Mouse (Mus musculus): ENCODE results near the gene Exoc8. TPM values are rescaled to one million over a fixed set of nuclear protein-coding genes. Genes with fewer than 3 reads are reported as not detected.

Gene Exoc8
- total RNA-seq, 2 experiments from 2014 or later = 7.9 to 12.8 TPM

DNA sequence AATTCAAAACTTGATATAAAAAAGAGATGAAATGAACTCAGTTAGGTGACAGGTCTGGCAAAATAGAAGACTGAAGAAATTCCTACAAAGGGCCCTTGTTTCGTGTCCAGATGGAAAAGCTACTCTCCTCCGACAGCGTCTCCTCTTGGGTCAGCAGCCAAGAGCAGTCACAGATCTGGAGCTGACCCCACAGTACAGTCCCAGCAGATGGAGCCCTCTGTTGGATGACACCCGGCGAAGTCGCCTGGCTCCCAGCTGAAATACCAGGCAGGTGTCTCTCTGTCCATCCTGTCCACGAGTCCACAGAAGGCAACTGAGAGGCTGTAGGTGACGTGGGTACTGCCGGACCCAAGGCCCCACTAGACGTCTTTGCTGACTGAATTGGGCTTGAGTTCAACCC is 12.8 kb upstream of the Exoc8 start:
- ATAC-seq (replicated peaks; ENCODE audit: poor library complexity) = no peak

DNA sequence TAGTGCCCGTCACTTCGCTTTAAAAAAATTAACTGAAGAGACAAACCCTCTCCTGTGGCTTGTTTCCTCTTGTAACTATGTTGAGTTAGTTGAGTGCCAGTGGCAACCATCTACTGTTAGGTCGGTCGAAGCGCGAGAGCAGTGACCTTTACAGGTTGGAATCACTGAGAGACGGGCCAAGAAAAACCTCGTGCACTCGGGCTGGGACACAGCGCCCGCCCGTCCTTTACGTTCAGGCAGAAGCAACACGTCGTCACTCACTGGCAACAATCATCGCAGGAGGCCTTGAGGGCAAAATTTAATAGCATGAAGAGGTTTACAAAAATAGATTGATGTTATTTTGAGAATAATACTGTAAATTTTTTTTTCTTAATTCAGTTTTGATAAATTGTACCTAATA is 12.4 kb upstream of the Exoc8 start:
- ATAC-seq (replicated peaks; ENCODE audit: poor library complexity) = no peak

DNA sequence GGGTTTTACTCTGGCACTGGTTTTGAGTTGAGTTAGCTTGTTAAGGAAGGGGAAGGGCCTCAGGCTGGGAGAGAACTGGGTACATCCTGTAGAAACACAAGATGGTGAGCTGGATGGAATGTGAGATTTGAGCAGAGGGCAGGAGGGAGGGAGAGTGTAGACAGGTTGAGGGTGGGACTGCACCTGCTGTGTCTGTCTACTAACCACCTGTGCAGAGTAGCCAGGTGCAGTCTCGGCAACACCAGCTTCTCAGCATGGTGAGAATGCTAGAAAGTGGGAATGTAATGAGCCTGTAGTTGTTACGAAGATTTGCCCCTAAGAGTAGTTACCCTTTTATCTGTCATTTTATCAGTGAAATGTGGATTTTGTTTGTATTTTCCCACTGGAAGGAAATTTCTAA is 8.0 kb upstream of the Exoc8 start:
- no peak for ATAC-seq (replicated peaks; ENCODE audit: poor library complexity)

DNA sequence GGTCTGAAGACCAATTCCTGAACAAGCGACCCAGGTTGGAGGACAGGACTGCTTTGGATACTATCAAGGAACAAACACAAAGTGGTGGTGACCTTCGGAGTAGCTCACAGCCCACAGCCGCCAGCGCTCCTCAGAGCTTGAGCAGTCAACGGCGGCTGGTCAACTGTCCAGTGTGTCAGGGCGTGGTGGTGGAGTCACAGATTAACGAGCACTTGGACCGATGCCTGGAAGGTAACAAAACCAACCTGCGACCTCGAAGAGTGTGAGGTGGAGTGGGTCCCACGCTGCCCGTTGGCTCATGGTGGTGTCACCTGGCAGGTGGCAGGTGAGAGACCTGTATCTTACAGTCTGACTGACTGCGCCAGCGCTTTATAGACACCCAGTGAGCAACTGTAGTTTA is 5.7 kb upstream of the Exoc8 start:
- ATAC-seq (replicated peaks; ENCODE audit: poor library complexity) = no peak

DNA sequence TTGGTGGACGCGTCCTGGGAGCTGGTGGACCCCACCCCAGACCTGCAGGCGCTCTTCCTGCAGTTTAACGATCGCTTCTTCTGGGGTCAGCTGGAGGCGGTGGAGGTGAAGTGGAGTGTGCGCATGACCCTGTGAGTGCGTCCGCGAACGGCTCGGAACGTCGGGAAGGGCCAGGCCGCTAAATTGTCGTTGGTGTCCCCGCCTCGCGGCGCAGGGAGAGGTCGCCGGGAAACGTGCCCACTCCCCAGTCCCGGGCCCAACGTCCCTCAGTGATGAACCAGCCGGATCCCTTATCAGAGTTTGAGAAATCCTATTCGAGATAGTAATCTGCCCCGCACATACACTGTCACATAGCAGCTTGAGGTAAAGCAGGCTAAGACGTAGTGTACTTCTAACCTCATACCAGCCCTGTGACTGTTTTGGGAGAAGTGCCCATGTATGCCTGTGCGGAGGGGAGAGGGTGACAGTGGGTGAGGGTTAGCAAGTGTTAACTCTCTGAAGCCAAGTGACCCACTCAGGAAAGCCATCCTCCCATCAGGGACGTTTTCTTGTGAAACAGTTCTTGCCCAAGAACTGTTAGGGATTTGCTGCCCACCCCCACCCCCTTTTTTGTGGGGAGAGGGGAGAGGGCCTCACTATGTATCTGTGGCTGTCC is 873 bp upstream of the Exoc8 start:
- ATAC-seq (replicated peaks; ENCODE audit: poor library complexity) = 0 out of 2 replicates have a peak, but pooled peaks have one; percentile 0

DNA sequence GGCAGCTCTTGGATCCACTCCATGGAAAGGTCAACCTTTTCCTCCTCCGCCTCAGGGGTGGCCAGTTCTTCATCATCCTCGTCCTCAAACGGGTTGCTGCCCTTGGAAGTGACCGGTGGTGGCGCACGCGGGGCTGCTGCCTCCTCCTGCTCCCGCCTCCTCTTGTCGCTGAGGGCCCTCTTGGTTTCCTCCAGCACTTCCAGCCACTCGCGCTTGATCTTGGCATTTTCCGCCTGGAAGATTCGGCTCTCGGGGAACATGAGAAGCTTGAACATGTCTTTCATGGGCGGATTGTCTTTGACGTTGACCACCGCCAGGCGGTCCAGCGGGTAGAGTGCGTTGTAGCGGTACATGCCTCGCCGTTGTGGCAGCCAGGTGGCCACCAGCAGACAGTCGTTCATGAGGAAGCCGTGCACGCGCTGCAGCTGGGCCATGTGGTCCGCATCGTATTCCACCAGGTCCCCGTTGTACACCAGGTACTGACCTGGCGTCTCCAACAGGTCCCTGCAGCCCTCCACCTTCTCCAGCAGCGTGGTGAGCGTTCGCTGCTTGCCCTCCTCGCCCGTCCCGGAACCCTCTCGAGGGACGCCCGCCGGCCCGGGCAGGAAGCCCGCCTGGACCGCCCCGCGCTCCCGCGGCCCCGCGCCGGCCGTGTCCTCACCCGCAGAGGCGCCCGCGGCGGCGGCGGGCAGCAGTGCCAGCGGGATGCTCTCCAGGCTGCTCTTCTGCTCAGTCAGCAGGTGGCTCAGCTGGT is 696 bp downstream of the Exoc8 start:
- peak; percentile 67 for ATAC-seq (replicated peaks; ENCODE audit: poor library complexity)

DNA sequence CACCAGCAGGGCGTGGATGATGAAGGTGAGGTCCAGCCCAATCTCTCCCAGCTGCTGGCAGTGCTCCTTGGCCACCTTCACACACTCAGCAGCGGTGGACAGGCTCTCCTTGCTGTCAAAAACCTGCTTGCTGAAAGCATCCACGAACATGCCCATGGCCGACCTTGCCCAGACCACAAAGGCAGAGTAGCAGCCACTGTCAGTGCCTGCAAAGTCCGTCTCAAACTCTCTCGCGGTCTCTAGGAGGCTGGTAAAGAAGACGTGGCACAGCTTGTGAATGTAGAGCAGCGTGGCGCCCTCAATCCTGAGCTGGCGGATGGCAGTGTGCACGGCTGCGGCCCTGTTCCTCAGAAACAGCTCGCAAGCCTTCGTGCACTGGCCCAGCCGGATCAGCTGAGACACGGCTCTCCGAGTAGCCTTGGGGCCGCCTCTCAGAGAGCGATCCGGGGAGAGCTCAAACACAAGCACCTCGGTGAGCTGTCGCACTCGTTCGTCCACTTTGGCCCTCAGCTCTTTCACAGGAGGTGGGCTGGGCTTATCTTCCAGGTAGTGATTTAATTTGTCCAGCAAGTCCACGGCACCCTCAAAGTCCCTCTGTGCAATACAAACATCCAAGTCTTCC is 1.4 kb downstream of the Exoc8 start:
- no peak for ATAC-seq (replicated peaks; ENCODE audit: poor library complexity)

DNA sequence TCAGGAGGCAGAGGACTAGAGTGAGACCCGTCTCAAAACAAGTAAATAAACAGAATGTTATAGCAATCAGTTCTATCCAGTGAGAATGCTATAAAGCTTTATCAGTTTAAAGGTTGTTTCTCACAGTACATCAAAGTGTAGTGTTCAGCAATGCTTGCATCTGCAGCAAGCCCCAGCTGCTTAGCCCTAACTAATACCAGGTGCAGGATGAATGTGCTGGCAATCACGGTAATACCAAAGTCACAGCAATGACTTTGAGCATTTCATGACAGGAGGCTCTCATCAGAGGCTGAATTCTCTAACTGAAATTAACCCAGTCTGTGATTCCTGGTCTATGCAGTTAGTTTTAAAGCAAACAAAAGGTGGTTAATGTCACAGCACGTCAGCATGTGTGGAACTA is 4.9 kb downstream of the Exoc8 start:
- no peak for ATAC-seq (replicated peaks; ENCODE audit: poor library complexity)

DNA sequence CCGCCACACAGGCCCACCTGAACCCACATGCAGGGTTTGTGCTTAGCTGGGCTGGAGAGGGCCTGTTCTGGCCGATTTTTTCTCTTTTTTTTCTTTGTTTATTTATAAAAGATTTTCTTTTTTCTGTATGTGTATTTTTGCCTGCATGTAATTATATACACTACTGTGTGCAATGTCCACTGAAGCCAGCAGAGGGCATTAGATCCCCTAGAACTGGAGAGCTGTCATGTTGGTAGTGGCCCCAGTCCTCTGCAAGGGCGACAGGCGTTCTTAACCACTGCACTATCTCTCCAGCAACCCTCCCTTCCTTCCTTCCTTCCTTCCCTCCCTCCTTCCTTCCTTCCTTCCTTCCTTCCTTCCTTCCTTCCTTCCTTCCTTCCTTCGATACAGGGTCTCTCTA is 9.1 kb downstream of the Exoc8 start:
- ATAC-seq (replicated peaks; ENCODE audit: poor library complexity) = no peak

DNA sequence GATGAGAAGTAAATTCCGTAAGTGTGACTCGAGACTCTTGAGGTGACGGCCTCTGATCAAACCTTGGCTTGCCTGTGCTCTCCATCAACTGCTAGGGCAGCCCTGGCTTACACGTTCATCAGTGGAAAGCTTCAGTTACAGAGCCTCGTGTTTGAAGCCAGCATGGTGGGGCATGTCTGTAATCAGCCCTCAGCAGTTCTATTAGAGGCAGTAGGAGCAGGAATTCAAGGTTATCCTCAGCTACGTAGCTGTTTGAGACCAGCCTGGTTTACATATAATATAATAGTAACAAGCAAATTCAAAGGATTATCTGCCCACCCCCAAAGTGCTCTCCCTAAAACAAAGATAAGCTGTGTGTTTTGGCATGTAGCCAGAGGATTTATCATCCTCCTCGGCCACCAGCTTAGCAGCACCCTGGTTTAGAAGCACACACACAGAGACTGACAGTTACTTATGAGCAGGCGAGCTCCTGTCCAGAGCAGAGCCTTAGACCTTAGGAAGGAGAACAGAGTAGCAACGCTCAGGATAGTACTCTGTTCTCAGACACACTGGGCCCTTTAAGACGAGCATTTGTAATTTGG is 18.5 kb downstream of the Exoc8 start:
- ATAC-seq (replicated peaks; ENCODE audit: poor library complexity) = peak; percentile 86

DNA sequence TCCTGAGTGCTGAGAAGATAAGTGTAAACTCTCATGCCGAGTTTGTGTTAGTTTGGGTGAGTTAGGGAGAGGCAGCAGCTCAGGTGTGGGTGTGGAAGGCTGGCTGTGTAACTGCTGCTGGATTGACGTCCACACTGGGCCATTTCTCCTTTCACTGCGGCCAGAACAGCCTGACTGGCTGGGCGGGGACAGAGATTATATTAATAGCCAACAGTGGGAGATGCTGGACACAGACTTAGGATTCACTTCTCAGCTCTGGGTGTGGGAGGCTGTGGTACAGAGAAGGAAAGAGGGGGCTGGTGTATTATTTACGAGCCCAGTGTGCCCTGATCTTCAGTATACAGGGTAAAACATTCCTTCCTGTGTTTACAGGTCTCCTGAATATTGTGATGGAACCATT is 19.4 kb downstream of the Exoc8 start:
- ATAC-seq (replicated peaks; ENCODE audit: poor library complexity) = no peak

DNA sequence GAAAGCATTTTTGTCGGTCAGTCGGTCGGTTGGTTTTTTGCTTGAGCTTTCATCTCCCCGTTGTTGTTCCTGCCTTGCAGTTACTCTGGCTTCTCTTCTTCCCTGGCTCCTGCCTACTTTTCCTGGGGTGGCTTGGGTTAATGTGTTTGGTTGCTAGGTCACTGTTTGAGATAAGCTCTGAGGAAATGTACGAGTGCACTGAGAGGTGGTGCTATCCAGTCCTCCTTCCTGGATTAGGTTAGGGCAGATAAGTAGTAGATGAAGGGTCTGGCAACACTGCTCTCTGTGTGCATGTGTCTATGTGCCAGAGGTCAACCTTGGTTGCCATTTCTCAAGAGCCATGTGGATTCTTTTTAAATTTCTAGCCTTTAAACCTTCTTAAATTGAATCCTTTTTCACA is 24.8 kb downstream of the Exoc8 start:
- ATAC-seq (replicated peaks; ENCODE audit: poor library complexity) = no peak; the same call in 1 of the 2 replicates

DNA sequence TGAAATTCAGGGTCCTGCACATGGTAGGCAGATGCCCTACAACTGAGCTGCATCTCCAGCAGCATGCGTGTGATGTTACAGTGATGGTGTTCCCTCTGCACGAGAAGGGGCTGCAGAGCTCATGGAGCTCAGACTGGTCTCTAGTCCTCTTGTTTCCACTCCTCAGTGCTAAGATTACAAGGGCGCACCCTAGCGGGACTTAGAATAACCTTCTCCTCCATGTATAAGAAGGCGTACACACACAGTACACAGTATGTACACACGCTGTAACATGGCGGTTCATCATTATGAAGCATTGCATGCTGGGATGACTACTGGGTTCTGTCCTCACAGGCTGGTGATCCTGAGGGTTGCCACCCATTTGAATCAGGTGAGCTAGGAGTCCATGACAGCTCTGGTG is 25.4 kb downstream of the Exoc8 start:
- no peak for ATAC-seq (replicated peaks; ENCODE audit: poor library complexity)

DNA sequence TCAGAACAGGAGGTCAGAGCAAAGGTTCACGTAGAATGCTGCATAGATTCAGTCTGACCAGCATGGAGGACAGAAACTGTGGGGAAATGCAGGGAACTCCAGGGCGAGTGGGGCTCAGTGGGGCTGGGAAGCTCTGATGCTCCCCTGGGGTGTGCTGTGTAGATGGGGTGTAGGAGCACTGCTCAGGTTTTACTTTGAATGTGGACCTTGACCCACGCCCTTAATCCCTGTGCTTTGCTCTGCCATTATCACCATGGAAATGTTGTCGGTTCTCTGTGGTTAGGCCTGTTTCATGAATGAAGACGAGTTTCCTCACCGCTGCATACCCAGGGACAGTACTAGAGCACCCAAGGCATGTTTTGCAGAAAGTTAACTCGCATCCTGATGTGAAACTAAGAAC is 26.0 kb downstream of the Exoc8 start:
- ATAC-seq (replicated peaks; ENCODE audit: poor library complexity) = no peak

DNA sequence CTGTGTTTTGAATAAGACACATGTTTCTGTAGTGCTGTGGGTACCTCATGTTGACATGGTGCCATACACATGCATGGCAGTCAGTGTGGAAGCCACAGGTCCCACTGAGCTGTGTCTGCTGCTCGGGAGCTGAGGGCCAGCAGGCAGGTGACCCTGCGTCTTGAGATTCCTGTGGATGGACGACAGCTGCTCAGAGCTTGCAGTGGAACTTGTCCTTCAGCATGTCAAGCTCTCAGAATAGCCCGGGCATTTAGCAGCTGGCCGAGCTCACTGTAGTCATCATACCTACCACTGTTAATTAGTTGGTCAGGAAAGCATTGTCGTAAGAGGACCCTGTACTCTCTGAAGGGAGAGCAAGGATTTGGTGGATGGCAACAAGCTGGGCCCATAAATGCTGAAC is 27.8 kb downstream of the Exoc8 start:
- ATAC-seq (replicated peaks; ENCODE audit: poor library complexity) = no peak

DNA sequence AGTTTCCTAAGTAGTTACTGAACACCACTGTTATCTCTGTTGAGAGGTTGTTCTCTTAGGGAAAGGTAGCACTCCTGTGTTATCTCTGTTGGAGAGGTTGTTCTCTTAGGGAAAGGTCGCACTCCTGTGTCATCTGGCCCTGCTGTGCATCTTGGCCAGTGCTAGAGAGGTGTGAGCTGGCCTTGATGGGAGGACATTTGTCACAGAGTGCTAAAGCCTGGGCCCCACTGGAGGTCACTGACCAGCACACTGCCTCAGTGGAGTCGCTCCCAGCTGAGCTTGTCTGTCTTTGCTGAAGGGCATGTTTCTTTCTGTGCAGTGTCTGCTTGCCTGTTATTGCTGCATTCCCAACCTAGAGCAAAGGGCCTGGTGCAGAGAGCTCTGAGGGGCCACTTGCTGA is 30.4 kb downstream of the Exoc8 start:
- ATAC-seq (replicated peaks; ENCODE audit: poor library complexity) = no peak

DNA sequence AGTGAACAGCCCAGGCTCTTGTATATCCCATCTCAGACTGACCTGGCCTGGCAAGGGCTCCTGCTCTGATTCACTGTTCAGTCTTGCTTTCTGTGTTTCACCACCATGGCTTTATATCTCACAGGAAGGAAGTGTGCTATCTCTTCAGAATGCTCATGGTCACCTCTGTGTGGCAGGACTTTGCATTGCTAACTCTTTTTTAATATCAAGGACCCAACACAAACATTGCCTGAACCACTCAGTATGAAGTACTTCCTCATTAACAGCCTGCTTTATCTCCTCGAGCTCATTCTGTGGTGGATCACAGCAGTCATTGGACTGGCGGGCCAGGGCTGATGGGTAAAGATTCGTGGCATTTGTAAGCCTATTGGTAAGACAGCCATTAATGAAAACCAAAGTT is 30.8 kb downstream of the Exoc8 start:
- peak; percentile 41 for ATAC-seq (replicated peaks; ENCODE audit: poor library complexity)

DNA sequence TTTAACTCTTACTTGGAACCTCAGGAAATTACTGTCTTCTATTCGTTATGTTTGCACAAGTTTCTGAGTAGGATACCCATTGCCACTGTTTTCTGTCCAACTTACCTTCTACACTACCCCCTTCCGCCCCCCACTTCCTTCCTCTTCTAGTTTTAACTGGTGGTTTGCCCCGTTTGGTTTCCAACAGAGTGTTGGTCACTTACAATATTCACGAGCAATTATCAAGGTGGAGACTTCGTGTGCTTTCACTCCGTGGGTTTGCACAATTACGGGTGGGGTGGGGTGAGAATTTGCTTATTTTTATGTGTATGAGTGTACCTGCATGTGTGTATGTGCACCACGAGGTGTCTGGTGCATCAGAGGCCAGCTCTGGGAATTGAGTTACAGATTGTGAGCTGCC is 33.8 kb downstream of the Exoc8 start:
- peak; percentile 15 for ATAC-seq (replicated peaks; ENCODE audit: poor library complexity)

DNA sequence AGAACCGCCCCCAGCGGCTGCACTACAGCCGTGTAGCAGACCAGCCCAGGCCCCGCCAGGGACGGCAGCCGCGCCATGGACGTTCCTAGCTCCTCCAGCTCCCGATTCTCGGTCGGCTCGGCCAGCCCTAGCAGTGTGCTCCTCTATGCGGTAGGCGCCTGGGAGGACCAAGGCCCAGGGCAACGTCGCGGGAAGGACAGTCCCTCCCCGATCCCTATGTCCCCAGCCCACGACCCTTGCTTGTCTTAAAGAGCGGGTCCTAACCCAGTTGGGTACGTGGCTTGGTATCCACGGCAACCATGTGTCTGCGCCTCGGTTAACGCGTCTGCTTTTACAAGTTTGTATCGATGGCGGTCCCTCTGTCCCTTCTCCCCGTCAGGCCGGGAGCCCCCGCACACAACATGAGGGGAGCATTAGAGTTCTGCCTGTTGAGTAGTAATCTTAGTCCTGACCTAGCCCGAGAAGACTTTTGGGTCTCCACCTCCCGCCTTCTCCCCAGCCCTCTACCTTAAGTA is 34.3 kb downstream of the Exoc8 start:
- peak; percentile 11 for ATAC-seq (replicated peaks; ENCODE audit: poor library complexity)

DNA sequence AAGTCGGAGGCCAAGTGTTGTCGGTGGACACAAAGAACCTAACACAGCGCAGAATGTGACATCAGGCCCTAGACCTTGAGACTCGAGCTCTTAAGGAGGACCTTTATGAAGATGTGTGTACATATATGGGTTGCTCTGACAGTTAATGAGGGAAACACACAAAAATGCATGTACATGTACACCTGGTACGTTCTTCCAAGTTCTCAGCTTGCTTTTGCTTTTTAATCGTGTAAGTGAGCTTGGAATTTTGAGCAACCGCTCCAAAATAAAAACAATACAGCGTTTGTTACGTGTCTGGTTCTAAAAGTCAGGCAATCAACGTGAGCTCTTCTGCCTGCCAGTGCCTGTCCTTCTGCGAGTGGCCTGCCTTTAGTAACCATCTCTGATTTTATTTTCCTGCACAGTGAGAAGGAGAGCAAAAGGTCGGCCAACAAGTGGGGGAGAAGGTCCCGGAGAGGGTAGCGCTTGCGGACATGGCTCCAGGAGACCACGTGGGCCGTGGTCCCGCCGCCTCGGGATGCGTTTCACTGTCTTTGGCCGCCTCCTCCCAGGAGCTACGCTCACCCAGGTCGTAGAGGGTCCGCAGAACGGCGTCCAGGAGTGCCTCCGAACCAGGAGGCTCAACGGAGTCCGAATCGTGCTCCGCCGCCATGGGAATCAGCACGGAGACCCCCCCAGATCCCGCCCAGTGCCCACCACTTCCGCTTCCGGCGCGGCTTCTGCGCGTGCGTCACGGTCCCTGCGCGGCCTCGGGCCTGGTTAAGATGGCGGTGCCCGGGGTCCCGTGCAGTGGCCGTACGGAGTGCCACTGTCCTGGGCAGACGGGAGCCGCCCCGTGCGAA is 35.0 kb downstream of the Exoc8 start, which contains the start of the genes Gnpat and 2810004N23Rik:
Gene Gnpat, plus strand, starts transcription at position 713 of the 842 bp plus-strand sequence.
Gene 2810004N23Rik, minus strand, starts transcription at position 800 of the 842 bp plus-strand sequence.
- peak; percentile 74 for ATAC-seq (replicated peaks; ENCODE audit: poor library complexity)

DNA sequence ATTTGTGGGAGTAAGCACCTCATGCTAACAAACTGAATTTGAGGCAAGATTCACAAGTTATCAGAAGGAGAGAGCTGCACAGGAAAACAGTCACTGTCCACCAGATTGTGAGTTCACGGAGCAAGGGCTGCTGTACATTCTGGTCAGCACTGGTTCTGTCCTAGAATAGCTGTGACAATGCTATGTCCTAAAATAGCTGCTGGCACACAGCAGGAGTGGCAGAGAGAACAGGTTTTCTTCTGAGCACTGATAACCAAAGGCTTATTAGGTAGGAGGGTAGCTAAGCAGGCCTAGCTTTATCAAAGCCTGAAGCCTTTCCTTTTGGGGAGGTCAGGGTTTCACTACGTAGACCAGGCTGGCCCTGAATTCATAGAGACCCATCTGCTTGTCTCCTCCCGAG is 37.3 kb downstream of the Exoc8 start:
- no peak for ATAC-seq (replicated peaks; ENCODE audit: poor library complexity)
